Mouse (Mus musculus): ENCODE results near the gene Prdm10.
A peak's percentile ranks its signal among the peaks of the same experiment; 100 is the strongest.

Prdm10 gene

GRCm38 (mm10) chr9:31280366-31281010 is at the start of gene Prdm10:
Gene Prdm10, plus strand, starts transcription at chr9:31280538.
- peak; percentile 98 for DNase-seq

- DNase-seq, result no peak
These were observed 45.3 kb upstream of the Prdm10 start for GRCm38 (mm10) chr9:31235030-31235429.

- DNase-seq, result no peak
These were observed 44.8 kb upstream of the Prdm10 start for GRCm38 (mm10) chr9:31235489-31235888.

- DNase-seq, result no peak
These were observed 44.3 kb upstream of the Prdm10 start for GRCm38 (mm10) chr9:31236079-31236478.

GRCm38 (mm10) chr9:31238526-31238925 is 41.8 kb upstream of the Prdm10 start:
- peak in 1 of 2 experiments; percentile 11 for DNase-seq

- no peak for DNase-seq
These were observed 40.8 kb upstream of the Prdm10 start for GRCm38 (mm10) chr9:31239551-31239950.

GRCm38 (mm10) chr9:31240522-31241207 is 39.7 kb upstream of the Prdm10 start:
- no peak for DNase-seq

- DNase-seq, result no peak
These were observed 39.1 kb upstream of the Prdm10 start for GRCm38 (mm10) chr9:31241208-31241699.

- DNase-seq, result peak in 1 of 2 experiments; percentile 9
These were observed 36.9 kb upstream of the Prdm10 start for GRCm38 (mm10) chr9:31243306-31243938.

GRCm38 (mm10) chr9:31243939-31244333 is 36.4 kb upstream of the Prdm10 start:
- peak in 1 of 2 experiments; percentile 32 for DNase-seq

- no peak for DNase-seq
These were observed 35.3 kb upstream of the Prdm10 start for GRCm38 (mm10) chr9:31245006-31245405.

- DNase-seq, result no peak
These were observed 33.9 kb upstream of the Prdm10 start for GRCm38 (mm10) chr9:31246421-31246820.

GRCm38 (mm10) chr9:31247447-31248220 is 32.7 kb upstream of the Prdm10 start:
- no peak for DNase-seq

- no peak for DNase-seq
These were observed 28.0 kb upstream of the Prdm10 start for GRCm38 (mm10) chr9:31252182-31252799.

- no peak for DNase-seq
These were observed 27.0 kb upstream of the Prdm10 start for GRCm38 (mm10) chr9:31253311-31253734.

GRCm38 (mm10) chr9:31253866-31254696 is 26.3 kb upstream of the Prdm10 start:
- DNase-seq, result no peak

GRCm38 (mm10) chr9:31254697-31255004 is 25.7 kb upstream of the Prdm10 start:
- no peak for DNase-seq

GRCm38 (mm10) chr9:31255953-31256352 is 24.4 kb upstream of the Prdm10 start:
- no peak for DNase-seq

- no peak for DNase-seq
These were observed 22.1 kb upstream of the Prdm10 start for GRCm38 (mm10) chr9:31258237-31258636.

GRCm38 (mm10) chr9:31260219-31260618 is 20.1 kb upstream of the Prdm10 start:
- DNase-seq, result no peak

- no peak for DNase-seq
These were observed 17.9 kb upstream of the Prdm10 start for GRCm38 (mm10) chr9:31262226-31263105.

All from cerebellum, postnatal 14 days (tissue).